Mouse (Mus musculus) bone marrow macrophage, adult 2 months (primary cell): ENCODE data around the gene Supt3.

Experiments
- CTCF ChIP-seq: IDR thresholded peaks from 2 replicates; pipeline ENCODE4 v1.5.1; 2012; ENCODE audit warnings: low read depth, mild to moderate bottlenecking, low read length, moderate library complexity
- POLR2A ChIP-seq: IDR thresholded peaks from 2 replicates; pipeline ENCODE4 v1.6.1; 2012; ENCODE audit warnings: mild to moderate bottlenecking, low read depth, low read length, borderline replicate concordance

DNA sequence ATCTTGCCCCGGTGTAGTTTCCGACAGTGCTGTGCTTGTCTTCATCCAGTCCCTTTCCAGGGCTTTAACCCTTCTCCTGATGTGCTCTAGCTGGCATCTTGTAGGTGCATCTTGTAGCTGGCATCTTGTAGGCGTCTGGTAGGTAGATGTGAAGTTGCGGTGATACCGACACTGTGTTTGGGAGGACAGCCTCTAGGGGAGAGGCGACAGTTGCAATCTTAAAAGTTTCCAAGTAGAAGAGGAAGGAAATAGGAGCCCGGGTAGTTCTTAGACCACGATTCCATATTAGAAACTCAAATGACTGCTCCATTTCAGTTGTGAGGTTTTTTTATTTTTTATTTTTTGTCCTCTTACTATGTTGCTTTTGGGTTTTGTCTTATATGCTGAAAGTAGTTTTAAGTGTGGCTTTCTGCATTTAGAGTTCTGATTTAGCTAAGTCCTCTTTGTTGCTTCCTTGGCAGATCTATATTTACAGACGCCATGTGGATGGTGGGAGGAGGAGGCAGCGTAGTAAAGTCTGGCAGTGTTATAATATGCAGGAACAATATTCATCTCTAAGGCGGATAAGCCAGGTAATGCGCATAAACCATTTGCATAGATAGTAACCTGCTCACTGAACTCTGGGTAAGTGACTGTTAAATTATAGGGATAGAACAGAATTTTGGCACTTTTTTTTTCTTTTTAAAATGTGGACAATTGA lies 15.4 kb downstream of the Supt3 start:
- TF ChIP-seq POLR2A (no peak), CTCF (no peak)
